Mouse (Mus musculus) G1E-ER4 (cell line): Measurements from ENCODE around the gene Ift22. TPM values are rescaled to one million over a fixed set of nuclear protein-coding genes. Genes with fewer than 3 reads are reported as not detected.

Experiments used
- GATA1 ChIP-seq: IDR thresholded peaks from one replicate; pipeline ENCODE4 v1.8.0; 2012; ENCODE audit warnings: low read length, inconsistent platforms
- polyA plus RNA-seq: library from polyadenylated mRNA; stranded (reverse); fragments of >175 nt; gene quantifications from 2 replicates; pipeline ENCODE4 v1.2.3, GENCODE M21; 2012

Ift22 gene
- polyA plus RNA-seq, 1 experiment, result 4.9 TPM

GRCm38 (mm10) chr5:136957250-136957649, 49.3 kb downstream of the Ift22 start:
- TF ChIP-seq GATA1, result no peak

- TF ChIP-seq GATA1, result no peak
These were observed 51.1 kb downstream of the Ift22 start for GRCm38 (mm10) chr5:136958991-136959605.

DNA sequence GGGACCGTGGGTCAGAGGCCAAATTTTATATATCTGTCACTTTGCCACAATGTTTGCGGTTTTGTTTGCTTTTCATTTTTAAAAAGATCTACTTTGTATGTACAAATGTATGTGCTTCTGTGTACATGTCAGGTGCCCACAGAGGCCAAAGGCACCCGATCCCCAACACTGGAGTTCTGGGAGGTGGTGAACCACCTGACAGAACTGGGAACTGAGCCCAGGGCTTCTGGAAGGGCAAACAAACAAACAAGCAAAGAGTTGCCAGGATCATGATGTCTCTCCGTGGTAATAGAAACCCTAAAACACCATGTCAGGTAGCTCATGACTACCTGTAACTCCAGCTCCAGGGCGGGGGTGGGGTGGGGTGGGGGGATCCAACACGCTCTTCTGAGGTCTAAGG, 52.1 kb downstream of the Ift22 start:
- no peak for TF ChIP-seq GATA1

GRCm38 (mm10) chr5:136961334-136961982, 53.5 kb downstream of the Ift22 start:
- TF ChIP-seq GATA1, result no peak

- no peak for TF ChIP-seq GATA1
These were observed 54.1 kb downstream of the Ift22 start for GRCm38 (mm10) chr5:136961983-136962461.

- no peak for TF ChIP-seq GATA1
These were observed 54.6 kb downstream of the Ift22 start for GRCm38 (mm10) chr5:136962501-136962900.

DNA sequence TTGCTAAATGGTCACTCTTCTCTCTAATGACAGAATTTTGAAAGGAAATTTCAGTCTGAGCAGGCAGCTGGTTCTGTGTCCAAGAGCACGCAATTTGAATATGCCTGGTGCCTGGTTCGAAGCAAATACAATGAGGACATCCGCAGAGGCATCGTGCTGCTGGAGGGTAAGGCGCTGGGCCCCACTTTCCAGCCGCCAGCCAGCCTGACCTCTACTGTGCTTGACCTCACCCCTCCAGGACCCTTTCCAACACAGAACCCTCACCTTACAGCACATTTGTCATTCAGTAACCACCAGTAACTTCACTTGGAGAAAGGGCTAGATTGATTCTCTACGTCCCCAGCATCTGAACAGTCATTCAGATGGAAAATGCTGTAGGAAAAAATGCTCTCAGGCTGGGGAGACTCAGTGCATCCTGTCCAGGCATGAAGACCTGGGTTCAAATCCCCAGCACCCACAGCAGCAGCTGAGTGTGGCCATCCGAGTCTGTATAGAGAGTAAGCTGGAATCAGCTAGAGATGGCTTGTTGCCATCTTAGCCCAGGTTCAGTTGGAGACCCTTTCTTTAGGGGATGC, 55.1 kb downstream of the Ift22 start:
- no peak for TF ChIP-seq GATA1

Other genes with a start within 250 kb of the Ift22 start
- not detected in 2 replicates for gene Myl10, start 215.0 kb upstream of the Ift22 start, polyA plus RNA-seq
- gene Col26a1, start 24.9 kb upstream of the Ift22 start, polyA plus RNA-seq, result 0.03 TPM in 1 of 2 replicates, not detected in the other
- 472 and 602 TPM in 2 replicates for gene Fis1, start 45.1 kb downstream of the Ift22 start, polyA plus RNA-seq
- gene Cldn15, start 58.5 kb downstream of the Ift22 start, polyA plus RNA-seq, result 0.14 TPM in 1 of 2 replicates, not detected in the other
- gene Plod3, start 78.9 kb downstream of the Ift22 start, polyA plus RNA-seq, result 39.4 and 45.4 TPM in 2 replicates
- gene Znhit1, start 79.9 kb downstream of the Ift22 start, polyA plus RNA-seq, result 236 and 308 TPM in 2 replicates
- gene Vgf, start 118.2 kb downstream of the Ift22 start, polyA plus RNA-seq, result 0.65 TPM in 2 replicates
- 206 and 279 TPM in 2 replicates for gene Ap1s1, start 138.0 kb downstream of the Ift22 start, polyA plus RNA-seq
- 3.2 and 3.3 TPM in 2 replicates for gene Serpine1, start 164.1 kb downstream of the Ift22 start, polyA plus RNA-seq
- gene Trim56, start 208.1 kb downstream of the Ift22 start, polyA plus RNA-seq, result 23.7 and 28.2 TPM in 2 replicates
- not detected in 2 replicates for gene Muc3, start 241.2 kb downstream of the Ift22 start, polyA plus RNA-seq